Mouse (Mus musculus) midbrain, embryonic 16.5 days (tissue): ENCODE results near the gene Gsto2. TPM values are rescaled to one million over a fixed set of nuclear protein-coding genes. Genes with fewer than 3 reads are reported as not detected.

Experiments
- ATAC-seq: fragments of 200-750 bp; cut with Nextera tagmentation; 2 replicates; pipeline ENCODE4 v1.8.0; 2017; ENCODE audit warnings: moderate TSS enrichment
- H3K27ac ChIP-seq: fragments of 300-500 bp; sonication (generic); 2 replicates; pipeline ENCODE4 v1.5.1; 2014; ENCODE audit warnings: mild to moderate bottlenecking, low read length, mixed read lengths
- H3K27me3 ChIP-seq: fragments of 300-500 bp; sonication (generic); 2 replicates; pipeline ENCODE4 v1.6.1; 2014; ENCODE audit warnings: low read depth, low read length, mixed read lengths; ENCODE audit not compliant: control insufficient read depth, insufficient read depth
- H3K36me3 ChIP-seq: fragments of 300-500 bp; sonication (generic); 2 replicates; pipeline ENCODE4 v1.6.1; 2014; ENCODE audit warnings: mild to moderate bottlenecking, low read length, moderate library complexity, mixed read lengths; ENCODE audit not compliant: control insufficient read depth, insufficient read depth
- H3K4me1 ChIP-seq: fragments of 300-500 bp; sonication (generic); 2 replicates; pipeline ENCODE4 v1.6.1; 2014; ENCODE audit warnings: mild to moderate bottlenecking, low read length, mixed read lengths; ENCODE audit not compliant: control insufficient read depth, insufficient read depth
- H3K4me2 ChIP-seq: fragments of 300-500 bp; sonication (generic); 2 replicates; pipeline ENCODE4 v1.6.1; 2014; ENCODE audit warnings: mild to moderate bottlenecking, low read length, mixed read lengths
- H3K4me3 ChIP-seq: fragments of 300-500 bp; sonication (generic); 2 replicates; pipeline ENCODE4 v1.5.1; 2014; ENCODE audit warnings: low read depth, mild to moderate bottlenecking, low read length, moderate library complexity, mixed read lengths
- H3K9ac ChIP-seq: fragments of 300-500 bp; sonication (generic); 2 replicates; pipeline ENCODE4 v1.6.1; 2014; ENCODE audit warnings: low read depth, low read length, mixed read lengths
- H3K9me3 ChIP-seq: fragments of 300-500 bp; sonication (generic); replicated peaks from 2 replicates; pipeline ENCODE4 v1.6.1; 2014; ENCODE audit warnings: mild to moderate bottlenecking, low read length, mixed read lengths; ENCODE audit not compliant: control insufficient read depth, poor library complexity, severe bottlenecking
- WGBS: fragments of 180-500 bp; shearing (Covaris S2); extraction: QIAGEN DNeasy Blood & Tissue Kit; methylation state at CpG from one replicate; pipeline ENCODE4 v1.1.7; 2014; 5-methylcytosine and 5-hydroxymethylcytosine counted together
- polyA plus RNA-seq: library from polyadenylated mRNA; unstranded; fragments of >200 nt; fragmentation: Nextera tagmentation; extraction: Ambion mirVana; gene quantifications from 2 replicates; pipeline ENCODE4 v1.2.1, GENCODE M21; 2015

The Gsto2 gene
- polyA plus RNA-seq, 1 experiment from 2014 or later = 1.0 TPM

GRCm38 (mm10) chr19:47884296-47885085, 19.2 kb downstream of the Gsto2 start:
- WGBS = 82% methylated on average over 13 of the region's 13 CpGs
- Histone ChIP-seq H3K9ac (no peak overlapping the region), H3K27me3 (no peaks in the 10 kb centered on the region), H3K4me1 (no peaks in the 10 kb centered on the region), H3K27ac (no peak overlapping the region), H3K4me3 (no peak overlapping the region), H3K36me3 (no peaks in the 10 kb centered on the region), H3K9me3 (no peaks in the 10 kb centered on the region), H3K4me2 (no peak overlapping the region)
- no peak for ATAC-seq

- no peak overlapping the region for H3K4me2 ChIP-seq
- no peak overlapping the region for H3K27ac ChIP-seq
- no peak overlapping the region for H3K9ac ChIP-seq
- H3K36me3 ChIP-seq = no peaks in the 10 kb centered on the region
- H3K9me3 ChIP-seq = no peaks in the 10 kb centered on the region
- no peak for ATAC-seq
- 70% methylated on average over 7 of the region's 7 CpGs for WGBS
- H3K27me3 ChIP-seq = no peaks in the 10 kb centered on the region
- no peaks in the 10 kb centered on the region for H3K4me1 ChIP-seq
- no peak overlapping the region for H3K4me3 ChIP-seq
These were observed 19.9 kb downstream of the Gsto2 start for GRCm38 (mm10) chr19:47885191-47885743.

- Histone ChIP-seq H3K4me3 (no peak overlapping the region), H3K4me1 (no peaks in the 10 kb centered on the region), H3K27ac (no peak overlapping the region), H3K36me3 (no peaks in the 10 kb centered on the region), H3K9ac (no peak overlapping the region), H3K9me3 (no peaks in the 10 kb centered on the region), H3K4me2 (no peak overlapping the region), H3K27me3 (no peaks in the 10 kb centered on the region)
- ATAC-seq = no peak
- WGBS = 88% methylated on average over 11 of the region's 11 CpGs
These were observed 20.6 kb downstream of the Gsto2 start for GRCm38 (mm10) chr19:47885886-47886285.

GRCm38 (mm10) chr19:47886617-47887016, 21.3 kb downstream of the Gsto2 start:
- Histone ChIP-seq H3K36me3 (no peaks in the 10 kb centered on the region), H3K27ac (no peak overlapping the region), H3K4me2 (no peak overlapping the region), H3K4me3 (no peak overlapping the region), H3K27me3 (no peaks in the 10 kb centered on the region), H3K4me1 (no peaks in the 10 kb centered on the region), H3K9ac (no peak overlapping the region), H3K9me3 (no peaks in the 10 kb centered on the region)
- WGBS = 91% methylated on average over 7 of the region's 7 CpGs
- no peak for ATAC-seq

GRCm38 (mm10) chr19:47887417-47887816, 22.1 kb downstream of the Gsto2 start:
- ATAC-seq = no peak
- 93% methylated on average over 10 of the region's 10 CpGs for WGBS

GRCm38 (mm10) chr19:47888037-47888436, 22.7 kb downstream of the Gsto2 start:
- Histone ChIP-seq H3K4me3 (no peak overlapping the region), H3K27me3 (no peaks in the 10 kb centered on the region), H3K9me3 (no peaks in the 10 kb centered on the region), H3K4me1 (no peaks in the 10 kb centered on the region), H3K9ac (no peak overlapping the region), H3K27ac (no peak overlapping the region), H3K4me2 (no peak overlapping the region), H3K36me3 (no peaks in the 10 kb centered on the region)
- no peak for ATAC-seq
- 93% methylated on average over 8 of the region's 8 CpGs for WGBS

More at GRCm38 (mm10) chr19:47887417-47887816, 22.1 kb downstream of the Gsto2 start:
- H3K27ac ChIP-seq = no peak overlapping the region
- H3K4me2 ChIP-seq = no peak overlapping the region
- H3K4me3 ChIP-seq = no peak overlapping the region
- H3K4me1 ChIP-seq = no peaks in the 10 kb centered on the region
- no peaks in the 10 kb centered on the region for H3K9me3 ChIP-seq
- H3K27me3 ChIP-seq = no peaks in the 10 kb centered on the region
- H3K9ac ChIP-seq = no peak overlapping the region
- no peaks in the 10 kb centered on the region for H3K36me3 ChIP-seq

GRCm38 (mm10) chr19:47890489-47891130, 25.3 kb downstream of the Gsto2 start:
- no peaks in the 10 kb centered on the region for H3K27me3 ChIP-seq
- H3K4me1 ChIP-seq = no peaks in the 10 kb centered on the region
- 74% methylated on average over 10 of the region's 10 CpGs for WGBS
- H3K4me3 ChIP-seq = no peak overlapping the region
- H3K27ac ChIP-seq = no peak overlapping the region
- no peak overlapping the region for H3K4me2 ChIP-seq
- H3K9ac ChIP-seq = no peak overlapping the region
- H3K36me3 ChIP-seq = no peaks in the 10 kb centered on the region
- H3K9me3 ChIP-seq = no peaks in the 10 kb centered on the region
- ATAC-seq = no peak

GRCm38 (mm10) chr19:47891562-47892312, 26.4 kb downstream of the Gsto2 start:
- Histone ChIP-seq H3K9me3 (no peaks in the 10 kb centered on the region), H3K4me1 (no peaks in the 10 kb centered on the region), H3K4me2 (no peak overlapping the region), H3K27me3 (no peaks in the 10 kb centered on the region), H3K36me3 (no peaks in the 10 kb centered on the region), H3K9ac (no peak overlapping the region), H3K4me3 (no peak overlapping the region), H3K27ac (no peak overlapping the region)
- ATAC-seq = no peak
- 84% methylated on average over 11 of the region's 11 CpGs for WGBS
